Mouse (Mus musculus) left cerebral cortex, postnatal 14 days (tissue): ENCODE results near the gene Mul1. TPM values are rescaled to one million over a fixed set of nuclear protein-coding genes. Genes with fewer than 3 reads are reported as not detected.
A peak's percentile ranks its signal among the peaks of the same experiment; 100 is the strongest.
"Not testable (repeated sequence)": the region's sequence is repeated elsewhere in the genome, so short reads cannot be mapped to it uniquely, and the experiment has no call there.

Experiments used
- DNase-seq, 2 experiments: peaks; one replicate each; pipeline ENCODE4 v3.0.0; 2021 to 2022; ENCODE audit warnings: low spot score in 2 of 2, mixed read lengths in 1 of 2
- intact Hi-C: fragments of 180-260 bp; cut with DNase I; formaldehyde crosslinking; loops from one replicate; pipeline ENCODE4 v1.15.1; 2025
- long read RNA-seq, 2 experiments: library from polyadenylated mRNA; stranded (forward); transcript quantifications; one replicate each; pipeline ENCODE4 v2.0.0; 2021
- total RNA-seq, 2 experiments: library from RNA; stranded (reverse); gene quantifications; 2 replicates each; pipeline ENCODE4 v1.2.3; 2021

Mul1 gene
- 10 to 100 TPM; 50.5 to 55.9 TPM for total RNA-seq
- long read RNA-seq, experiment 1, transcript Mul1-201 (4 exons, 3,733 nt): major isoform, 25 of 46 reads
- long read RNA-seq, experiment 1, partial matches to known transcripts: 3 of 46 reads
- long read RNA-seq, experiment 1, other reads (novel, unspliced or antisense): 18 of 46 reads
- long read RNA-seq, experiment 2, transcript Mul1-201 (4 exons, 3,733 nt): major isoform, 25 of 35 reads
- long read RNA-seq, experiment 2, partial matches to known transcripts: 2 of 35 reads
- long read RNA-seq, experiment 2, other reads (novel, unspliced or antisense): 8 of 35 reads

DNA sequence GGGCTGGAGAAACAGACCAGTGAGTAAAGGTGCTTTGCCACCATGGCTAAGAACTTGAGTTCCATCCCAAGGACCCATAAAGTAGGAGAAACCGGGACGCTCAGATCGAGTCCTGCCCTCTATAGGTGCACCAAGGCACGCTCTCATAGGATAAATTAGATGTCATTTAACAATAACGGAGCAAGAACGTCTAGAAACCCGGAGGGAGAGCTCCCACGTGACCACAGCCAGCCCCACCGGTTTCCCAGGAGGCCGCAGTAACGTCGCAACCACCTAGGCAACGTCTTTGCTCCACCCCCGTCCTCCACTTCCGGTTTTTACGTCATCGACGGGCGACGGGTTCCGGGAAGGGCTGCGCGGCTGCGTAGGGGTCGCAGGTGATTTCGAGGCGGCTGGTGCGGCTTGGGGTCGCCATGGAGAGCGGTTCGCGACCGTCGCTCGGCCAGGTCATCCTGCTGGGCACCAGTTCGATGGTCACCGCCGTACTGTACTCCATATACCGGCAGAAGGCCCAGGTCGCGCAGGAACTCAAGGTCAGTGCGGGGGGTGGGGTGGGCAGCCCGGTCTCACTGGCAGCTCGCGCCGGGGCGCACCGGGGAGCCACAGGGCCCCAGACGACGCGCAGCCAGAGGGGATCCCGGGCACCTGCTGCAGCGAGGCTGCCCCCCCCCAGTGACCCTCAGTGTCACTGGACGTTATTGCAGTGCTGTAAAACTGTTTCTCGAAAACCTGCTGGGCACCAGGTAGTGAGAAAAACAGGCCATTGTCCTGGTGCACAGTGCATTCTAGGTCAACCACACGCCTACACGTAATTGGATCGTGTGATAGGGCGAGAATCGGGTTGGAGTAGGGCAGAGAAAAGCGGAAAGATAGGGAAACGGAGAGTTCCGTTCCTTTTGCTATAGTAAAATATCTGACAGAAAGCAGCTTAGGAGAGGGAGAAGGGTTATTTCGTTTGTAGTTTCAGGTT is at the start of gene Mul1:
Gene Mul1, plus strand, starts transcription at position 325 of the 970 bp plus-strand sequence.
- intact Hi-C loops: no loop called here
- DNase-seq: peak; percentile 96 to 97

- intact Hi-C loops: loop anchor here (2.0 kb wide), 1 partner anchor 21 kb away; no protein-coding TSS in a partner anchor
- no peak for DNase-seq
These were observed 40.8 kb upstream of the Mul1 start for GRCm38 (mm10) chr4:138393703-138394102.

DNA sequence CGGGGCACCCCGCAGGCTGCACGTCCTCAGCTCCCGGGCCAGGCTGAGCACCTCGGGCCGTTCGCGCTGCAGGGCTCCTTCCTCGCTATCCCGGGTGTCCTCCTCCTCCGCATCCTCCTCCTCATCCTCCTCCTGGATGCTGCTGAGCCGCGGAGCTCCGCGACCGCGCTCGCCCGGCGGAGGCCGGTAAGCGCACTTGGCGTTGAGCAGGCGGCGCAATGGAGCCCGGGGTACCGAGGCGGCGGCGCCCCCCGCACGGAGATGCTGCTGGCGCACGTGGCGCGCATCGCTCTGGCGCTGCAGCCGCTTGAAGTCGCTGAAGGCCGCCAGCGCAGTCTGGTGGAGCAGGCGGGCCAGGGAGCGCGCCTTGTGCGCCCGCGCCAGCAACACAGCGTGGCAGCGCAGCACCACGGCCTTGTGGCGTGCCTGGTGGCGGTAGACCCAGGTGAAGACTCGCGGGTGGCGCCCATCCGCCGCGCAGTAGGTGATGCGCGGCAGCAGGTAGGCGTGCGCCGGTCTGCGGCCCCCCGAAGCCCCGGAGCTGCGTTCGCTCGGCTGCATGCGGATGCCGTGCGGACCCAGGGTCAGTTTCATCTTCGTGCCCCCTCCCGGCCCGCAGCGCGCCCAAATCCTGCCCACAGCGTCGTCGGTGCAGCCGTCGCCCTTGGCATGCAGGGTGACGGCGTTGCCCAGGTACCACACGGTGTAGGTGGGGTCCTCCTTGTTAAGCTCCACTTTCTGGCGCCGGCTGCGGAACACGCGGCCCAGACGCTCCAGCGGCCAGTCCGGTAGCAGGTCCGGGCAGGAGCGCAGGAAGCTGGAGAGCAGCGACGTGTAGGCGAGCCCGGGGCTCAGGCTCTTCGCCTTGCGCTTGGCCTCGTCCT is 39.1 kb upstream of the Mul1 start:
- intact Hi-C loops: loop anchor here (2.0 kb wide), 1 partner anchor 19 kb away; no protein-coding TSS in a partner anchor
- DNase-seq: peak; percentile 48 to 68

DNA sequence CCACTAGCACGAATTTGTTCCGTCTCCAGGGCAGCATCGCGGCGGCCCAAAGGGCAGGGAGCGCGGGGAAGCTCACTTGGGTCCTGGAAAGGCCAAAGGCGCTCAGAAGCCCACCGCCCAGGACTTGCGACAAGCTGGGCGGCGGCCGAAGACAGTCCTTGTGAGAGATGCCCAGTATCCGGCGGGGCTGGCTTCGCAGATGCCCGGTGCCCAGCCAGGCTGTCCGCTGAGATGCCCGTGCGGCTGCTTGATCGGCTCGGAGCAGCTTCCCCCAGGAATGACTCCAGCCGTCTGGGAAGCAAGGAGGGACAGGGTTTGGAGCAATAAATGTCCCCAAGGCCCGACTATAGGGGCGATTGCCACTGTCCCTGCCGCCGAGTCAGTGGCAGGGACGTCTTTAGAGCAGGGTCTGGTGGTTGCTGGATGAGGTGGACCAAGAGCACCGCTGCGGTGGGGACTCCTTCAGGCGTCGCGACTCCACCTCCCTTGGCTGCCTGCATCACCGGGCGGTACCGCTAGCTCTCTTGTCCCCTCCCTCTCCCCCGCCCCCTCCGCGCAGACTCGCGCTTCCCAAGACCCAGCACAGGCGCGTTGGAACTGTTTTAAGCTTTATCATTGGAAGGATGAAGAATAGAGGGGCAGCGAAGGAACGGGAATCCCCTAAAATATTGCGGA is 38.4 kb upstream of the Mul1 start, which contains the start of gene Fam43b:
Gene Fam43b, minus strand, starts transcription at position 558 of the 675 bp plus-strand sequence.
- intact Hi-C loops: loop anchor here (2.0 kb wide), 1 partner anchor 19 kb away; no protein-coding TSS in a partner anchor
- peak; percentile 85 to 86 for DNase-seq

DNA sequence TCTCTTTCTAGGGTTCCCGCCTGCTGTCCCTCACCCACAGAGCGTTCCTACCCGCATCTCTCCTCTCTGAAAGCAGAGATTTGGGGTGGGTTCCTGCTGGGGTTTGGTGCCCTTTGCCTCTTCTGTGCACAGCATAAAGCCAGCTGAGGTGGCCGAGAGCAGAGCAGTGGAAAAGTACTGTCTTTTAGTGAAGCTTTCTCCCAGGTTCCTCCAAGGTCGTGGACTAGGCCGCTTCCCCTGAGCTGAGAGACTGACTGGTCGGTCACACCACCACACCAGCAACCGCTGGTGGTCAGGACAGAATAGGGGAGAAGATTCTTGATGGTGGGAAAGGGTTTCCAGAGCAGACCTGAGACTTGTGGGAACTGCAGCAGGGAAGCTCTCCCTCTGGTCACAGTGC is 37.8 kb upstream of the Mul1 start:
- intact Hi-C loops: no loop called here

GRCm38 (mm10) chr4:138404806-138405205 is 29.7 kb upstream of the Mul1 start:
- intact Hi-C loops: no loop called here
- DNase-seq: no peak

More for the DNA sequence above, 37.8 kb upstream of the Mul1 start:
- no peak for DNase-seq

GRCm38 (mm10) chr4:138407479-138408194 is 26.8 kb upstream of the Mul1 start:
- intact Hi-C loops: no loop called here

DNA sequence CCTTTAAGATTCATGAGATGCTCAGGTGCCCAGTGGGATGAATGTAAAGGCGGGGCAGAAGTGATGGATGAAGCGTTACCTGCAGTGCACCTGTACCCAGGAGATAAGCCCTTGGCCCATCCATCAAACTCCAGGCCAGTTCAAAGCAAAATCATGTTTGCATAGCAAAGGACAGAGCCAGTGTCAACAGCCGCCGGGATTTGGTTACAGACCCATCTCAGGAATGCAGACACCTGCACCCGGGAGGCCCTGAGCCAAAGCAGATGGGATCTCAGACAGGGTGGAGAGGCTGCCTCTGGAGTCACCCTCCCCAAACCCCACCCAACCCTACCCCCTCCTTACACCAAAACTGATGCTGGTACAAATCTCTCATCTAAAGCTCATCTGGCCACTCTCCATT is 23.5 kb upstream of the Mul1 start:
- no peak for DNase-seq
- intact Hi-C loops: no loop called here

More at GRCm38 (mm10) chr4:138407479-138408194, 26.8 kb upstream of the Mul1 start:
- DNase-seq: no peak

- intact Hi-C loops: no loop called here
These were observed 22.9 kb upstream of the Mul1 start for GRCm38 (mm10) chr4:138411504-138412121.

GRCm38 (mm10) chr4:138414725-138415124 is 19.7 kb upstream of the Mul1 start:
- peak; percentile 69 to 85 for DNase-seq
- intact Hi-C loops: loop anchor here (2.0 kb wide), 1 partner anchor 20 kb away; no protein-coding TSS in a partner anchor

More at GRCm38 (mm10) chr4:138411504-138412121, 22.9 kb upstream of the Mul1 start:
- DNase-seq: peak in 1 of 2 experiments; percentile 50

DNA sequence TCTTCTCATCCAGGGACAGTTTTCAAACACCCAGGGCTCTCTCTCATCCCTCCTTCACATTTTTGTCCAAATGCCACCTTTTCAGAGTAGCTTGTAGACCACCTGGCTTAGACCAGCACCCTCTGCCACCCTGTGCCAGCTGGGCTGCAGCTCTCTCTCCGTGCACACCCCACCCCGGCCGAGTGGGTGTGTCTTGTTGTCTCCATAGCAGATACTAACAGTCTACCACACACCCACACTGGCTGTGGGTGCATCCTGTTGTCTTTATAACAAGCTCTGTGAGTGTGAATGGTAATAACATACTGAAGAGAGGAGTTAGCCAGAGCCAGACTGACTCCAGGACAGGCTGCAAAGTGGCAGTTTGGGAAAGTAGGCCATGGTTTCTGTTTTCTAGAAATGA is 18.5 kb upstream of the Mul1 start:
- intact Hi-C loops: loop anchor here (2.0 kb wide), 1 partner anchor 21 kb away; no protein-coding TSS in a partner anchor
- DNase-seq: peak; percentile 39 to 66

DNA sequence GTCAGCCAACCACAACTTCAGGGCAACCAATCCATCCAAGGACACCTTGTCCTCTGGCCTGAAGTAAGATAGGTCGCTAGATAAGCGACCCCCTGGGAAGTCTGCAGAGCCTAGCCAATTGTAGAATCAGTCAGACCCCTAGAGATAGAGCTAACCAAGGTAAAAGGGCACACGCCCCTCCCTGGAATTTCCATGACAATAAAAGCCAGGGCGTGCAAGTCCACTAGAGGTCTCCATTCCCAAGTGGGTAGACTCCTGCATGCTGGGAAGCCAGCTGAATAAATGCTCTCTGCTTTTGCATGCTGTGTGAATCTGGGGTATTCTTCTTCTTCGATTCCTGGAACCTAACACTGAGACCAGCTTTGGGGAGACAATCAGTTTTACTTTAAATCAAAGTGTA is 18.1 kb upstream of the Mul1 start:
- no peak for DNase-seq
- intact Hi-C loops: no loop called here

DNA sequence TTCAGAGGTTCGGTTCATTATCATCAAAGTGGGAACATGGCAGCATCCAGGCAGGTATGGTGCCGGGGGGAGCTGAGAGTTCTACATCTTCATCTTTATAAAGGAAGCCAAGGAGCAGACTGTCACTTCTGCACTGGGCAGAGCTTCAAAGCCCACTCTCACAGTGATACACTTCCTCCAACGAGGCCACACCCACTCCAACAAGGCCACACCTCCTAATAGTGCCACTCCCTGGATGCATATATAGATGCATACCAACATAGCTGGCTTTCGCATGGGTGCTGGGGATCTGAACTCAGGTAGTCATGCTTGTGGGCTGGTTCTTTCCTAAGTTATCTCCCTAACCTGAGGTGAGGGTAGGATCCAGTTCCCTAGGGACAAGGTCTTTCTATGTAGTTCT is 16.6 kb upstream of the Mul1 start:
- no peak for DNase-seq
- intact Hi-C loops: no loop called here

DNA sequence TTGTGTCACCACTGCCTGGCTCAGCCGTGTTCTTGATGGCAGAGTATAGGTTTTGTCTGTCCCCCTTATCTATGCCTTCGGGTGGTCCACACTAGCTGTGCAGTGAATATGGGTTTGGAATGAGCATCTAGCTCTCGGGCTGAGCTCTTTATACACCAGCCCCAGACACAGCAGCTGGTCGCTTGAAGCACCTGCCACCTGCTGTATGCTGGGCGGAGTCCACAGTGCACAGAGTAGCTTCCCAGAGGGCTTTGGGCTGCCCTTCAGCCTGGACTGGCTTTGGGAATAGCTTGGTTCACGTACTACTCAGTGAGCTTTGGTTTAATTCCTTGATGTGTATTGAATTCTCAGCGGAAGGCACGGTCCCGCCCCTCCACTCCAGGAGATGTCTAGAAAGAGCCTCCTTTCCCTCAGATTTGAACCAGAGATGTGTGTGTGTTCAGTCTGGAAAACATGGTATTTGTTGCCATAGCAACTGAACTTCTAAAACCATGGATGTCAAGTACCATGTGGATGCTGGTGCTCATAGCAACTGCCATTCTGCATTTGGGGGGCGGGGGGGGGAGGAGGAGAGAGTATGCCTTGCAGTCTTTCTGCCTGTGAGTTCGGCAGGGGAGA is 16.0 kb upstream of the Mul1 start:
- intact Hi-C loops: no loop called here
- DNase-seq: peak; percentile 15 to 78

DNA sequence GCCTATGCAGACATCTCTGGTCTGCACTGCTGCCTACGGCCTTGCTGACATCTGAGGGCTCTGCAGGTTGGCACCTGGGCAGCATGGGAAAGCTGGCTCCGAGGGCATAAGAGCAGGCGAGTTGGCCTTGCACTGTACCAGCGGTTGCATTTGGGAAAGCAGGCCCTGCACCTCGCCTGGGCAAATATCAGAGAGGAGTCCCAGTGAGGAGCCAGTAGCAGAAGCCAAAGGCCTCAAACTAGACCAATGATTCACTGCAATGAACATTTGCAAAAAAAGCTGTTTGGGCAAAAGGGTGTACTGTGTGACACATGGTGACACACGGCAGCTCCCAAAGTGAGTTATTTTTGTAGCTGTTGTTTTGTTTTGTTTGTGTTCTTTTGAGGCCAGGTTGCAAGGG is 9.4 kb upstream of the Mul1 start:
- intact Hi-C loops: loop anchor here (5.0 kb wide), 1 partner anchor 43 kb away; no protein-coding TSS in a partner anchor
- no peak for DNase-seq

DNA sequence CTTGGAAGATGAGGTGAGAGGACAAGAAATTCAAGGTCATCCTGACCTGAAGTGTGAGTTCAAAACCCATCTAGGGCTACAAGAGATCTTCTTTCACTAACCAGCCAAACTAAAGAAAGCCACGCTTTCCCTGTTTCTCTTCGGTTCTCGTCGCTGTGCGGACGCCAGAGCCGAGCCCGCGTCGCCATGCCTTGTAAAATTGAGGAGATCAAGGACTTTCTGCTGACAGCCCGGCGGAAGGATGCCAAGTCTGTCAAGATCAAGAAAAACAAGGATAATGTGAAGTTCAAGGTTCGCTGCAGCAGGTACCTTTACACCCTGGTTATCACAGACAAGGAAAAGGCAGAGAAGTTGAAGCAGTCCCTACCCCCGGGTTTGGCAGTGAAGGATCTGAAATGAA is 8.9 kb upstream of the Mul1 start:
- intact Hi-C loops: loop anchor here (2.0 to 5.0 kb wide), 2 partner anchors 43 to 107 kb away; no protein-coding TSS in a partner anchor
- not testable (repeated sequence) for DNase-seq
